Mouse (Mus musculus) MEL (cell line): ENCODE measurements around the gene Cic.

Experiments used
- BHLHE40 ChIP-seq: IDR thresholded peaks from 2 replicates; pipeline ENCODE4 v1.6.1; 2012; ENCODE audit warnings: low read depth, mild to moderate bottlenecking, inconsistent platforms, low read length, improper control_type of control experiment, borderline replicate concordance
- CTCF ChIP-seq, 3 experiments: IDR thresholded peaks in 2 of 3; conservative IDR thresholded peaks in 1 of 3; 2 replicates each; pipeline ENCODE4 v1.5.1; 2011 to 2012; ENCODE audit warnings: low read length in 3 of 3, low read depth in 2 of 3, mild to moderate bottlenecking in 2 of 3, improper control_type of control experiment in 1 of 3, inconsistent platforms in 1 of 3, mixed read lengths in 1 of 3, moderate library complexity in 1 of 3; ENCODE audit not compliant: control insufficient read depth in 1 of 3, insufficient read depth in 1 of 3, poor library complexity in 1 of 3, severe bottlenecking in 1 of 3
- E2F4 ChIP-seq: IDR thresholded peaks from 2 replicates; pipeline ENCODE4 v1.6.1; 2011; ENCODE audit warnings: low read depth, low read length, improper control_type of control experiment, borderline replicate concordance
- MXI1 ChIP-seq: IDR thresholded peaks from 2 replicates; pipeline ENCODE4 v1.6.1; 2011; ENCODE audit warnings: mild to moderate bottlenecking, low read depth, low read length, improper control_type of control experiment
- POLR2A ChIP-seq, 2 experiments: IDR thresholded peaks; 2 replicates each; pipeline ENCODE4 v1.6.1; 2011 to 2012; ENCODE audit warnings: low read length in 2 of 2, mild to moderate bottlenecking in 2 of 2, control low read depth in 1 of 2, improper control_type of control experiment in 1 of 2, low read depth in 1 of 2, moderate library complexity in 1 of 2; ENCODE audit not compliant: control insufficient read depth in 1 of 2, insufficient read depth in 1 of 2, poor library complexity in 1 of 2
- SIN3A ChIP-seq: IDR thresholded peaks from 2 replicates; pipeline ENCODE4 v1.6.1; 2012; ENCODE audit warnings: low read length, improper control_type of control experiment, inconsistent platforms
- UBTF ChIP-seq: IDR thresholded peaks from 2 replicates; pipeline ENCODE4 v1.6.1; 2012; ENCODE audit warnings: low read depth, mild to moderate bottlenecking, inconsistent platforms, low read length, improper control_type of control experiment, moderate library complexity, borderline replicate concordance; ENCODE audit not compliant: insufficient read depth
- USF1 ChIP-seq: IDR thresholded peaks from 2 replicates; pipeline ENCODE4 v1.6.1; 2014; ENCODE audit warnings: low read depth, mild to moderate bottlenecking, inconsistent platforms, low read length, improper control_type of control experiment, moderate library complexity
- ZNF384 ChIP-seq: IDR thresholded peaks from 2 replicates; pipeline ENCODE4 v1.6.1; 2012; ENCODE audit warnings: low read depth, mild to moderate bottlenecking, inconsistent platforms, low read length, improper control_type of control experiment

DNA sequence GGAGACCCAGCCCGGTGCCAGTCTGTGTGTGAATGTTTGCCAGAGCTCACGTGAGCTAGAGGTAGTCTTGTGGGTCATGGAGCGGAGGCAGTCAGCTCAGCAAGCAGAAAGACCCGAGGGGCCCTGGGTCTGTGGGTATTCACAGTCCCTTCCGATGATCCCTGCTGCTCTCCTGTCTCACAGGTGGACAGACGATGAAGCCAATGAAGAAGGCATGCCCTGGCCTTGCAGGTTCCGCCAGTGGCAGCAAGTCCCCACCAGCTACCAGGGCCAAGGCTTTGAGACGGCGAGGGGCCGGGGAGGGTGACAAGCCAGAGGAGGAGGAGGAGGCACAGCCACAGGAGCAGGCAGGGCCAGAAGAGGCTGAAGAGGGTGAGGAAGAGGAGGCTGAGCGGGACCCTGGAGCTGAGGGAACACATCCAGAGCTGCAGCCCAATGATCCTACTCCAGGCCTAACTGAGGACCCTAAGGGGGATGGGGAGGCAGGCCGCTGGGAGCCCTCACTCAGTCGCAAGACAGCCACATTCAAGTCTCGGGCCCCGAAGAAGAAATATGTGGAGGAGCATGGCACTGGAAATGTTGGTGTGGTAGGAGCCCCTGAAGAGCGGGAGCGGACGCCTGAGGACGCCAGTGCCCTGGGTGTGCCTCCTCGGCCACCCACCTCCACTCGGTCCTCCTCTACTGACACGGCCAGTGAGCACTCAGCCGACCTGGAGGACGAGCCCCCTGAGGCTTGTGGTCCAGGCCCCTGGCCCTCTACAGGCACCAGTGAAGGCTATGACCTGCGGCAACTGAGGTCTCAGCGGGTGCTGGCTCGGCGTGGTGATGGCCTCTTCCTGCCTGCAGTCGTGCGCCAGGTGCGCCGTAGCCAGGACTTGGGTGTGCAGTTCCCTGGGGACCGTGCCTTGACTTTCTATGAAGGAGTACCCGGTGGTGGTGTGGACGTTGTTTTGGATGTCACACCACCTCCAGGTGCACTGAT is 3.4 kb downstream of the Cic start:
- no peak for TF ChIP-seq MXI1
- no peak for TF ChIP-seq USF1
- TF ChIP-seq CTCF (IDR thresholded peaks at IDR 0.05 in 2 of 3, conservative IDR thresholded peaks at IDR 0.05 in 1 of 3; ENCODE audit: control insufficient read depth in 1 of 3, insufficient read depth in 1 of 3, low read depth in 2 of 3, low read length in 3 of 3, poor library complexity in 1 of 3, severe bottlenecking in 1 of 3), result no peak
- TF ChIP-seq E2F4, result no peak
- TF ChIP-seq BHLHE40, result no peak
- no peak for TF ChIP-seq SIN3A
- no peak for TF ChIP-seq ZNF384
- no peak for TF ChIP-seq POLR2A (IDR thresholded peaks at IDR 0.05; ENCODE audit: control insufficient read depth in 1 of 2, insufficient read depth in 1 of 2, low read depth in 1 of 2, low read length in 2 of 2, poor library complexity in 1 of 2)
- no peak for TF ChIP-seq UBTF
